Mouse (Mus musculus) spleen, adult 18-20 months (tissue): ENCODE results near the gene Zfyve27.

Experiments
- DNase-seq, 2 experiments: peaks; one replicate each; pipeline ENCODE4 v3.0.0; 2022; ENCODE audit warnings: mixed read lengths in 2 of 2

Zfyve27 gene

DNA sequence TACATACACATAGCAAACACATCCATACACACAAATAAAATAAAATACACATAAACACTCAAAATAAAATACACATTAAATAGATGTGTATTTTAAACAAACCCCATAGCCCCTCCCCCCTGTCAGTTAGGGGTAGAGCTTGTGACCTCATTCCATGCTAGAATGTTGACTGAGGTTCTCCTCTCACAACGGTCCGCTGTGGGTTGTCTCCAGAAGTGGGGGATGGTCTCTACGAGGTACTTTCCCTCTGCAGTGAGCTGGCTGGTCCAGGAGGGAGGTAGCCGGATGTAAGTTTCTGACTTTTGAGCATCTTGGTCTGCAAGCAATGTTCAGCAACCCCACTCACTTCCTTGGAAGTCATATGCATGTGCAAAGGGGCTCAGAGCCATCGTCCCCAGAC is at the start of gene Zfyve27:
Gene Zfyve27, plus strand, starts transcription at position 188 of the 400 bp plus-strand sequence.
- no peak for DNase-seq

DNA sequence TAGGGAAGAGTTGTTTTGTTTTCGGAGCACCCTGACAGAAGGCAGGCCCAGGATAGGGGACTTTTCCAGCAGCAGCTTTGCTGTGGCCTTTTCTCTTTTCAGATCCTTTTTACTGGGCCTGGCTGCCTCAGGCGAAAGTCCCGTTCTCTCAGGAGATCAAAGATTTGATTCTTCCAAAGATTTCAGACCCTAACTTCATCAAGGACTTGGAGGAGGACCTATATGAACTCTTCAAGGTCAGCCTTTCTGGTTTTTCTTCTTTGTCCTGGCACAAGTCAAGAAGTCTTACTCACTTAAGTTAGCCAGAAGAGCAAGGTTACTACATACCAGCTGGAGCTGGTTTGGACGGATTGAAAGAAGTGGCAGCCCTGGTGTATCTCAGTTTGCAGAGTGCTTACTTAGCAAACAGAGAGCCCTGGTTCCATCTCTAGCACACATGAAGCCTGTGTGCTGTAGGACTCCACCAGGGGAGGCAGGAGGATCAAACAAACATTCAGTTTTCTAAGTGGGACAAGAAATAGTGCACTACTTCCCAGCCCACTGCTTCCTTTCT is 47.9 kb upstream of the Zfyve27 start:
- no peak for DNase-seq

DNA sequence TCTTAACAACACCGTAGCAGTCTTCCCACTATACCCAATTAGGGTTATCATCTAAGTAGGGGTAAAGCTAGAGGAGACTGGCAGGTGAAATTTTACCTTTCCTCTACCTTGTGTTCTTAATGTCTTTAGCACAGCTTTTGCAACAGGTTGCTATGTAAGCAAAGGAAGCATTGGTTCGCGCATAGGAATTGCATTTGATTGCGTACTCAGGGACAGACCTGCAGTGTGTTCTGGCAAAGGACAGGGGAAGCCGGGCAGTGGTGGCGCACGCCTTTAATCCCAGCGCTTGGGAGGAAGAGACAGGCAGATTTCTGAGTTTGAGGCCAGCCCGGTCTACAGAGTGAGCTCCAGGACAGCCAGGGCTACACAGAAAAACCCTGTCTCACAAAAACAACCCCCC is 45.6 kb upstream of the Zfyve27 start:
- DNase-seq: no peak

DNA sequence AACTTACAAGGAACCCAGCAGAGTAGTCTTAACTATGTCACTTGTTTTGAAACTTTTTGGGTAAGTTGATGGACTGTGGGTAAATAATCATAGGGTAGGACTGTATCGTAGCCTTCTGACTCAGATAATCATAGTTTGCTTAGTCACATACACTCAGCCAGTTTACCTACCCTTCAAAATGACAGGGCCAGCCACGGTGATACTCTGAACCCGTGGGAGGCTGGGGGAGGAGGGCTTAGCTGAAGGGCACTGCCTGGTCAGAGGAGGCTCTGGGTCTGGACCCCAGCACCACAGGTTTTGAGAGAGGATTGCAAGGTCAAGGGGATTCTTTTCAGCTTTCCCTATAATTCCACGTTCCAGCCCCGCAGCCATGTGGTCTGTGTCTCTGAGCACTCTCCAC is 45.2 kb upstream of the Zfyve27 start:
- DNase-seq: no peak

DNA sequence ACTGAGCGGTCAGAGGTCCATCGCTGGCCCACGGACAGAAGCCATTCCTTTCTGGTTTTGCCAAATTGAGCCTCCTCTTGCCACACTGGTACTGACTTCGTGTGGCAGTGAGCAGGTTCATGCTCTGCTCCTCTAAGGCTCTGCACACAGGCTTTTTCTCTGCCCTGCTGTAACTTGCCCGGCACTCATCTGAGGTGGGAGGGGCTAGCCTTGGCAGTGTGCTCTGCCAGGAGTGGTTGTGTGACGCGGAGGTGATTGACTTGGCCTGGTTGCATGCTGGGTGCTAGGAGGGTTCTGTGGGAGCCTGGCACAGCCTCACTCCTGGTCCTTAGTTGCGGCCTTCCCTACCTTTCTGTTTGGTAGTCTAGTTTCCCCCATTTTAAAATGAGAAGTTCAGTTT is 43.3 kb upstream of the Zfyve27 start:
- no peak for DNase-seq

DNA sequence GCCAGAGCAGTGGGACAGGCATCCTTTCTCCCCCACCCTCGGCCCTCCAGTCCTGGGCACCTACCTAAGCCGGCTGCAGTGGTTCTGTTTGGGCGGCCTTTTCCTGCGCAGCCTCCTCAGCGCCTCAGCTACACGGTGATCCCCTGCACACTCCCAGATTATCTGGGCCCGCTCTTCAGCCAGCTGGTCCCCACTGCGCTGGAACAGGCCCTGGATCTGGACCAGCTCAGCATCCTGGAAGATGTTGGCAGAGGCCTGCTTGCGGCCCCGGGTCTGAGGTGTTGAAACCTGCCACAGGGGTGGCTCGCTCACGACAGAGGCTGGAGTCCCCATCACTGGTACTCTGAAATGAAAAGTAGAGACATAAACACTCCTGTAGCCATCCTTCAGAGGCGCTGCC is 39.1 kb upstream of the Zfyve27 start:
- DNase-seq: no peak

DNA sequence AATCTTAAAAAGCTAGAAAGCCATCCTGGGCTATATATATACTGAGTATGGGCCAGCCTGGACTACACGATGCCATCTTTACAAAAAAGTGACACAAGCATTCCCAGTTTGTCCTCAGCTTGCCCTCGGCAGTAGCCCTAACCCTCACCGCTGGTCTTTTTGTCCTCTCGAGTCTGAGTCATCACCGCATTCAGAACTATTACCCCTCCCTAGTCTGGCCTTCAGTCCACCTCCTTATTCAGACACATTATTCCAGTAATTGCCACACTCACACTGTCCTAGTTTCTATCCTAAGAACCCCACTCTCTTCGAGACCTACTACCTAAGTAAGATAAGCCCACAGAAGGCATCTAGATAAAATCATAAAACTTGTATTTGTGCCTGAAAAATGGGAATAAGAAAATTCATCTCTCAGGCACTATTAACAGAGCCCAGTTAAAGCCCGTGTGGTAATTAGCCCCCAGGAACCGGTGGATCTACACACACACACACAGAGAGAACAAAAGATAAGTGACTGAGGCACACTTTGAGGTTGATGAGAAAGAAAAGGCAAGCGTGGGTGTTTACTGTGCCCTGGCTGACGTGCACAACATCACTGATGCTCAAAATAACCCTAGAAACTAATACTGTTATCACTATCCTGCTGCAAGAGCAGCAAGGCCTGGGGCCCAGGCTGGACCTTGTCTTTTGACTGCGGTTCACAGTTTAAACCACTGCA is 38.1 kb upstream of the Zfyve27 start:
- DNase-seq: no peak

DNA sequence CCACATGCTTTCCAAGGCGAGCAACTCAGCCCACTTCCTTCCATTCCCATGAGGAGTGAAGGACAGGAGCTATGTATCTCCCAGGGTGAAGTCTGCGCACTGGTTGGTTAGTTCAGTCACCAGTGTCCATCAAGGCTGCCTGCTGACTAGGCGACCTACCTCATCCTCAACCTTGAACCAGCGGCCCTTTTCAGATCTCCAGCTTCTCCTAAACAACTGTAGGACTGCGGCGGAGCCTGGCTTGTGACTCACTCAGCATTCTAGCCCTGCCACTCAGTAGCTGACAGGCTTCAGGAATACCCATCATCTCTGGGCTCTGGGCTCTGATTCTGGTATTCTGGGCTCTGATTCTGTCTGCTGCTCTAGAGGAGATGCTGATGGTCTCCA is 37.5 kb upstream of the Zfyve27 start:
- DNase-seq: no peak

DNA sequence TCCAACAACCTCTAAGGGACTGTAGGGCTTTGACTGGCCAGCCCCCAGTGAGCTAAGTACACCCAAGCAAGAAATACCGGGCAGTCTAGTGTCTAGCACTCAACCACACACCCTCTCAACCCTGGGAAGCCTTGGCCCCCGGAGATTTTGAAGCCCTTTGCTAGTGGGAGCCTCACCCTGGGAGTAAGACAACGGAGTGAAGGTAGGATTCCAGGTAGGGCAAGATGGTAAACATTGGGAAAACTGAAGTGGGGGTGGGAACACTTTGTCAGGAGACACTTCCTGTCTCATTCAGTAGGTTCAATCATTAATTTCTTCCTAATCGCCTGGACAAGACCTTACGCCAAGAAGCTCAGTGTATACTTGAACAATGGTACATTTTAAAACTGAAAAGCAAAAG is 36.7 kb upstream of the Zfyve27 start:
- no peak for DNase-seq

DNA sequence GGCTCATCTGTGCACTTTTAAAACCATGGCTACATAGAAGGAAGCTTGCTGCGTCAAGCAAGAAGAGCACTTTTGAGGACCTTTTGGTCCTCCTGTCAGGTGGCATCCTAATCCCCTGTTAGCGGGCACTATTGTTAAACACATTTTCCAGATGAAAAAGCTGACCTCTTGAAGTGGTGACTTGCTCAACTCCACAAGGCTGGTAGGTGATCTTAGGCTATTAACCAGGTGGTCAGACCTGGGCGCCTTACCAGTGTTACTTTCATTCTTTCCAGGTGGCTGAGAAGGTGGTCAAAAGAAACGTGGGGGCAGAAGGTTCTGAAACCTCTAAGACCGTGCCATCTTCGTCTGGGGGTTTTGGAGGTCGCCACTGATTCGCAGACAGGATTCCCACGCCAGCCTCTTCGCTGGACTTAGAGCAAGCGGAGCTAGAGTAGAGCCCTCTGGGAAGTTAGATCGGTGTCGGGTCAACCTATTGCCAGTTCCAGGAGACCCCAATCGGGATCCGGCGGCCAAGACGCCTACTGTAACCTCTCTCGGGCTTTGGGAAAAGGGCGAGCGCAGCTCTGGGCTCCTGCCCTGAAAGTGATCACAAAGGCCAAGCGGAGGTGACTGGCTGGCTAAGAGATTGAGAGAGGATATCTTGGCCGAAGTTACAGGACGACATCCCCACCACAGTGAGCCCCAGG is 35.6 kb upstream of the Zfyve27 start:
- no peak for DNase-seq

DNA sequence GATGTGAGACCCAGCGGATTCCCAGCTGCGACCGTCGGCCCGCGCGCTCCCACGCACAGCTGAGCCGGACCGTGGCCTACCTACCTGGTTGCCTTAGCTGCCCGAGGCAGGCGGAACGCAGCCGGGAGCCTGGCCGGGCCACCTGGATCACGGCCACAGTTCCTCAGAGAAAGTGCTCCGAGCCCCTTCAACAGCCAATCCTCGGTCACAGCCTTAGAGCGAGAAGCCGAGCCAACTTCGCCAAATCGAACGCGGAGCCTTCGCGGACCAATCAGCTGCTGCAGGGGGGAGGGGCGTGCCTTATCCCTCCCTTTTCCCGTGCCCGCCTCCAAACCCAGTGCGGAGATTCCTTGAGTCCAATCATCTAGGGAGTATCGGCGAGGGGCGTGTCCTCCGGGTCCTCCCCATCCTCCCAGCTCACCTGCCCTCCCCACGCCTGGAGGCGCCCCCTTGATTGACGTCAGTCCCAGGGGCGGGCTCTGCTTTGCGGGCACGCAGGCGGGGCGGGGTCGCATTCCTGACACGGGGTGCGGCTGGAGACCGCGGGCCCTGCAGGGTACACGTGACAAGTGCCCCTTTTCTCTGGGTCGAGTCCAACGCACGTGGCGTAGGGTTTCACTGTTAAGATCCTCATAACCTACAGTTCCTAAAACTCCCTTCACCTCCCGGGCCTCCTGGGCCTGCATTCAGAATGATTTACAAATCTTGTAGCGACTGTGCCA is 34.8 kb upstream of the Zfyve27 start, which contains the start of gene Avpi1:
Gene Avpi1, minus strand, starts transcription at position 273 of the 722 bp plus-strand sequence.
- peak; percentile 88 to 93 for DNase-seq

DNA sequence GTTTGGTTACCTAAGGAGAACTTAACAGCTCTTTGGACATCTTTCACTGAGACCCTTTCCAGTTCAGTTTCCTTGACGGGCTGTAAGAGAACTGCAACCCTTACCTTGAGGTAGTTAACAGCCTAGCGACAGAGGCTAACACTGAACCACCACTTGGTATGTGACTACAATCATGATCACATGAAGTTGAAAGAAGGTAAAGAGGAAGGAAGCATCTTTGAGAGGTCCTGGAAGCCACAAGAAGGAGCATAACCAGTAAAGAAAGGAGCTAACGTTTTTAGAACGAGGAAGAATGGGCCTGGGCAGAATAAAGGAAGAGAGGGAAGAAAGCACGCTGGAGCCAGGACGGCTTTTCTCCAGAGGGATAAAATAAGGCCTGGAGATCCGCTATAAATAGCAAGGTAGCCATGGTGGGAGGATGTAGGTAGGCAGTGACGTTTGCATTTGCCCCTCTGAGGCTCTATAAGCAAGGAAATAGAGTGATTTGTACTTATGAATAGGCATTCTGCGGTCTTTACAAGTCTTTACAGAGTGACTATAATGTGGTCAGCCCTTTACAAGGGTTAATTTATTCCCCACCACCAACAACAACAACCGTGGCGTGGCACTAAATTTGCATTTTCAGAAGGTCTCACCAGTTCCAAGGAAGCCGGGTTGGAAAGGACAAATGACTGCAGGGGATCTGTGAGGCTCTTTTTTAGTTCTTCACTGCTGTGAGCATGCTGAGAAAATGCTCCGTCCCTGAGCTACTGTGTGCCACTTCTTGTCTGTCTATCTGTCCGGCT is 34.0 kb upstream of the Zfyve27 start:
- no peak for DNase-seq

DNA sequence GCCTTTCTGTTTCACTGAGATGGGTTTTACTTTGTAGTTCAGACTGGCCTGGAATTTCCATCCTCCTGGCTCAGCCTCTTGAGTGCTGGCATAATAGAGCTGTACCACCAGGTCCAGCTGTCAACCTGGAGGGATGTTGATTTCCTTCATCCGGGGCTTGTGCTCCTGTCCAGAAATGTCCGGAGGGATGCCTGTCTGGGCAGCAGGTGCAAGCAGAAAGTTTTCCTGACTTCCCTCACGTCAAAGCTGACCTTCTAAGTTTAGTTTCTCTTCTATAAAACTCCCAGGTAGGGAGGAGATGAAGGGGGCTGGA is 33.5 kb upstream of the Zfyve27 start:
- no peak for DNase-seq

DNA sequence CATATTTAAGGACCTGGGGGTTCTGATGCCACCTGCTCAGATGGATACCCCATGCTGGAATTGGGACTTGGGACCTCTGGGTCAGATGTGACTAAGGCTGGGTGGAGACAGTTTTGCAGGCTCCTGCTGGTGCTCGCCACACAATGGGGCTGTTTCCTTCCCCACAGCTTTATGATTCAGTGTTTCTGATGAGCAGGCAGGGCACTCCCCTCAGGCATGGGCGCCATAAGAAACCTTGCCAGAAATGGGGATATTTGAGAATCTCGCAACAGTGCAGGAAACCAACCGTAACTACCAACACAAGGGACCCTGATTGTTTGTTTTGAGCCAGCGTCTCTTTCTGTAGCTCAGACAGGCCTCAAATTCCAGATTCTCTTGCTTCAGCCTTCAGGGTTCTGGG is 32.6 kb upstream of the Zfyve27 start:
- no peak for DNase-seq

DNA sequence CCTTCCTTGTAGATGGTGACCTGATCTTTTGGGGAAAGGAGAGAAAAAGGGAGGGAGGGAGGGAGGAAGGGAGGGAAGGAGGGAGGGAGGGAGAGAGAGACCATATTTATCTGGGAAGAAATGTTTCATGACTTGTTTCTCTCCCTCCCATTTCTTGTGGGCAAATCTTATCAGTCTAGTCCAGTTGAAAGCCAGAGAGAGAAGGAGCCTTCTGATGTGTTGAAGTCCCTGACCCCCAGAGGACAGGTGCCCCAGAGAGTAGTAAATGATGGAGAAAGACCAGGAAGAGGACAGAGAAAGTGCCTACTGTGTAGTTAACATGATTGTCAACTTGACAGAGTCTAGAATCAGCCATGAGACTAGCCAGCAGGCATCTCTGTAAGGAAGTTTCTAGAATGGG is 28.7 kb upstream of the Zfyve27 start:
- DNase-seq: no peak

DNA sequence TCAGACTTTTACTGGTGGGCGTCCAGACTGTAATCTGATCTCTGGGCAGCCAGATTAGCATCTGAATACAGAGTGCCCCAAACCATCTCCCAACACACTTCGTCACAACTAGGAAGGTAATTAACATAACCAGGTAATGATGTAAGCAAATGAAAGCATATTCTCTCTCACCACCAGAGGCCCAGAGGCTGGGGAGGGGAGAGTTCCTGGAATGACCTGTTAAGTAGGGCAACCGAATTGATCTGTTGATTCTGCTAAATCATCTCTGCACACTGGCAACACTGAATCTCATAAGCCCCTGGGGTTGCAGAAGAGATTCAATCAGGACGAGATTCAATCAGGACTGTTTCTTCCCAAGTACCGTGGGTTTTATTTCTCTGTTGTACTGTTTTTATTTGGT is 27.6 kb upstream of the Zfyve27 start:
- no peak for DNase-seq

DNA sequence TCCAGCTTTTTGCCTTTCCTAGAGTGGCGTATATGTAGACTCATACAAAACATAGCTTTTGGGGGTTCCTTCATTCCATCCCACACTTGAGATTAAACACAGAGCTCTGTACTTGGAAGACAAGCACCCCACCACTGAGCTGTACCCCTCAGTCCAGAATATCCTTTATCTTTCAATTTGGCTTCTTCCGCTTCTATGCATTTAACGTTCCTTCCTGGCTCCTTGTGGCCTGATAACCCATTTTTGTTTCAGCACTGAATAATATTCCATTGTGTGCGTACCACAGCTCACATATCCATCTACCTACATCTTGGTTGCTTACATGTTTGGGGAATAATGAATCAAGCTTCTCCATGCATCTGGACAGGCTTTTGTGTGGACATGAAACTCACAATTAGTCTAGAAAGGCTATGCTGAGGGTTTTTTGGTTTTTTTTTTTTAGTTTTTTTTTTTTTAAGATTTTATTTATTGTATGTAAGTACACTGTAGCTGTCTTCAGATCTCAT is 26.5 kb upstream of the Zfyve27 start:
- DNase-seq: no peak

DNA sequence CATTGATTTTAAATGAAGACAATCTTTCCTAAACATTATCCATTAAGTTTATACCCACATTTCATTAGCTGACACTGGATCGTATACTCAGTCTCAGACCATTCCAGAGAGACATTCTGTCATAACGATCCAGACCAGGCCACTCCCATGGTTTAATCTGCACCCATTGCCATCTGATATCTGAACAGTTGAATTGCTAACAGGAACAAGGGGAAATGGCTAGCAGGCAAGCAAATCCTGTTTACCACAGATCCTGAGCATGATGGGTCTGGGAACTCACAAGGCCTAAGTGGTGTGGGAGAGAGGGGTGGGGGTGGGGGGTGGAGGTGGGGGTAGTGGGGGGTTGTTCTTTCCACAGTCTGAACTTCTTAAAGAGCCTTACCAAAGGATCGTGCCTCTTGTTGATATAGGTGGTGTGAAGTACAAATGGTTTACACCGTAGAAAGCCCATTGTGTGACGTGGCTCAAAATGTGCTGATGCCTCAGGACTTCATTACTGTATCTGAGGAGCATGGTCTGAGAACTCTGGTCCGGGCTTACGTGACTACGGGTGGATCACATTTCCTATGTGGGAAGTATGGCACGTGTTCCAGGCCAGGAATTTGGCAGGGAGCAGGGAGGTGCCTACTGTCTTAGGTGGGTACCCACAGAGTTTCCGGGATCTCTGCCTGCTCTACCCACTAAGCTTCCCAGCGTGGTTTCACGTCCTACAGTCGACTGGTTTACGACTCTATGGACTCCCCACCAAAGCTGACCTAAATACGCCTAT is 25.1 kb upstream of the Zfyve27 start:
- DNase-seq: no peak

DNA sequence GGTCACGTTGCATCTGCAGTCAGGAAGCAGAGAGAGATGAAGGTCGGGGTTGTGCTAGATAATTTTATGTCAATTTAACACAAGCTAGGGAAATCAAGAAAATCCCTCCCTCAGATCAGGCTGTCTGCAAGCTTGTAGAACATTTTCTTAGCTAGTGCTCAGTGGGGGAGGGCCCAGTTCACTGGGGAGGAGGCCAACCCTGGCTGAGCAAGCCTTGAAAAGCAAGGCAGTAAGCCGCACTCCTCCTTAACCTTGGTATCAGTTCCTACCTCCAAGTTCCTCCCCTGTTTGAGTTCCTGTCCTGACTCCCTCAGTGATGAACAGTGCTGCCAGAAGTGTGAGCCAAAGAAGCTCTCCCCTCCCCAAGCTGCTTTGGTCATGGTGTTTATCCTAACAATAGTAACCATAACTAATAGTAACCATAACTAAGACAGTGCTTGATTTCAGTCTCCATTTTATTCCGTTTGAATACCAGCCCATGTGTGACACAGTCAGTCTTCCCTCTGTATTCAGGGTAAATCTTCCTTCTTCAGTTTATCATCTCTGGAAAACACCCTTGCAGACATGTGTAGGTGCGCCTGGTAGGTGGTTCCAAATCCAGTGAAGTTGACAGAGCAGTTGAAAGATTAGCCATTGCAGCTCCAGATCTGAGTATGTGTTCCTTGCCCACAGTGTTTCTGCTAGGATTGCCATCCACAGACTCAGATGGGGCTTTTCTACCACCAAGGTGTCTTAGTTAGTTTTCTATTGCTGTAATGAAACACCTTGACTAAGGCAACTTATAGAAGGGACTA is 23.8 kb upstream of the Zfyve27 start:
- DNase-seq: no peak

DNA sequence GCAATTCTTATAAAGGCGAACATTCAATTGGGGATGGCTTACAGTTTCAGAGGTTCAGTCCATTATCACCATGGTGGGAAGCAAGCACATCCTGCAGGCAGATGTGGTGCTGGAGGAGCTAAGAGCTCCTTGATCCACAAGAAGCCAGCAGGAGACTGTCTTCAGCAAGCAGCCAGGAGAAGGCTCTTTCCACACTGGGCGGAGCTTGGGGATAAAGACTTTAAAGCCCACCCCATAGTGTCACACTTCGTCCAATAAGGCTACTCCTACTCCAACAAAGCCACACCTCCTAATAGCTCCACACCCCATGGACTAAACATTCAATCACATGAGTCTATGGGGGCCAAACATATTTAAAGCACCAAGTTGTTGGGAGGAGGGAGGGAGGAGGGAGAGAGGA is 21.8 kb upstream of the Zfyve27 start:
- DNase-seq: no peak

DNA sequence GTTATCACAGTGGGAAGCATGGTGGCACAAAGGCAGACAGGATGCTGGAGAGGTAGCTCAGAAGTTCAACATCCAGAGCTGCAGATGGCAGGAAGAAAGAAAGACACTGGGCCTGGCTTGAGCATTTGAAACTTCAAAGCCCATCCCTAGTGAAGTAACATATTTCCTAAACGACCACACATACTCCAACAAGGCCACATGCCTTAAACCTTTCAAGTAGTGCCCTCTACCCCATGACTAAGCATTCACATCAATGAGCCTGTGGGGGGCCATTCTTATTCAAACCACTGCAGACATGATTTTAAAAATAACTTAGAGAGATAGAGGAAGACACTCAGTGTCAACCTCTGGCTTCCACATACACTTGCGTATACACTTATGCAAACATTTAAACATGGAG is 21.0 kb upstream of the Zfyve27 start:
- no peak for DNase-seq
